14 mouse cellular contexts compared by ENCODE assay signal in genomic region chr15:77291471-77291870, GRCm38 (mm10). TPM values are rescaled to one million over a fixed set of nuclear protein-coding genes. Genes with fewer than 3 reads are reported as not detected.
DNase-seq lines count a peak whose midpoint lies in the region; ATAC-seq and TF ChIP-seq lines count a peak whose summit lies in the region.
"Had no signal": no experiment of that assay in that cellular context is flagged by ENCODE, and none has a peak within 500 bp of the region (broad histone marks: within the 10 kb centered on the region; RNA-seq: fewer than 3 reads in every experiment).

No protein-coding gene starts in this region.

- no peak overlapping the region for H3K4me3 ChIP-seq in forebrain, embryonic 11.5 days (ENCODE audit: low read depth, low read length)
- no peak overlapping the region for H3K4me3 ChIP-seq in forebrain, embryonic 16.5 days (replicated peaks; ENCODE audit: low read length)
- H3K4me3 ChIP-seq in kidney, embryonic 16.5 days (ENCODE audit: low read length): no peak overlapping the region
- H3K4me3 ChIP-seq in forebrain, embryonic 15.5 days: no peak overlapping the region
- no peak overlapping the region for H3K4me3 ChIP-seq in gastrocnemius, adult 2 months
- H3K4me3 ChIP-seq: hindbrain, embryonic 15.5 days; liver, embryonic 12.5 days had no signal

- DNase-seq in forebrain, embryonic 11.5 days (ENCODE audit: low spot score): peak; percentile 34
- no peak for DNase-seq in kidney, adult 18-20 months
- peak; percentile 57 for DNase-seq in brain, embryonic 14.5 days (ENCODE audit: low read depth)
- no peak for DNase-seq in gastrocnemius, adult 2 months
- no peak for DNase-seq in left cerebral cortex, postnatal 4 days
- DNase-seq: adrenal gland, postnatal 25 days; gastrocnemius, postnatal 25 days; kidney, postnatal 14 days had no signal

- no peaks in the 10 kb centered on the region for H3K4me1 ChIP-seq in forebrain, embryonic 11.5 days (replicated peaks; ENCODE audit: control insufficient read depth, insufficient read depth, low read length)
- peaks cover 8% of the 10 kb centered on the region for H3K4me1 ChIP-seq in forebrain, embryonic 16.5 days (replicated peaks; ENCODE audit: control insufficient read depth, insufficient read depth, low read length)
- peaks cover 22% of the 10 kb centered on the region for H3K4me1 ChIP-seq in kidney, embryonic 16.5 days (ENCODE audit: insufficient read depth, low read length)
- H3K4me1 ChIP-seq in forebrain, embryonic 15.5 days: peaks cover 19% of the 10 kb centered on the region; the same call in 1 of the 2 replicates

- H3K36me3 ChIP-seq in forebrain, embryonic 11.5 days (ENCODE audit: control insufficient read depth, insufficient read depth, low read length): no peaks in the 10 kb centered on the region
- no peaks in the 10 kb centered on the region for H3K36me3 ChIP-seq in forebrain, embryonic 16.5 days (ENCODE audit: control insufficient read depth, insufficient read depth)
- H3K36me3 ChIP-seq in kidney, embryonic 16.5 days (ENCODE audit: insufficient read depth, low read length): no peaks in the 10 kb centered on the region
- H3K36me3 ChIP-seq in forebrain, embryonic 15.5 days: no peaks in the 10 kb centered on the region
- H3K36me3 ChIP-seq: G1E; hindbrain, embryonic 15.5 days; liver, embryonic 12.5 days had no signal

- no peak for ATAC-seq in forebrain, embryonic 11.5 days (replicated peaks; ENCODE audit: low FRiP score)
- ATAC-seq in forebrain, embryonic 16.5 days: no peak
- no peak for ATAC-seq in kidney, embryonic 16.5 days (ENCODE audit: low FRiP score, low TSS enrichment)
- ATAC-seq in forebrain, embryonic 15.5 days (replicated peaks): no peak
- ATAC-seq: liver, embryonic 12.5 days had no signal

- no peak for TF ChIP-seq CTCF in brain, embryonic 14.5 days (IDR thresholded peaks at IDR 0.05; ENCODE audit: borderline replicate concordance, extremely low read depth, insufficient read depth, insufficient read length)
- TF ChIP-seq CTCF in gastrocnemius, adult 2 months (IDR thresholded peaks at IDR 0.05): no peak

- no peak overlapping the region for H3K4me2 ChIP-seq in forebrain, embryonic 11.5 days (ENCODE audit: low read depth, low read length, severe bottlenecking)
- H3K4me2 ChIP-seq in forebrain, embryonic 16.5 days (ENCODE audit: low read length): no peak overlapping the region
- no peak overlapping the region for H3K4me2 ChIP-seq in kidney, embryonic 16.5 days (replicated peaks; ENCODE audit: low read depth, low read length)
- no peak overlapping the region for H3K4me2 ChIP-seq in forebrain, embryonic 15.5 days (replicated peaks)
- H3K4me2 ChIP-seq: hindbrain, embryonic 15.5 days; liver, embryonic 12.5 days had no signal

- WGBS in forebrain, embryonic 11.5 days: 64% methylated on average over 7 of the region's 7 CpGs
- 56% methylated on average over 7 of the region's 7 CpGs for WGBS in forebrain, embryonic 16.5 days
- 31% methylated on average over 7 of the region's 7 CpGs for whole genome bisulfite sequencing in kidney, embryonic 16.5 days
- WGBS in forebrain, embryonic 15.5 days: 54% methylated on average over 7 of the region's 7 CpGs

- H3K9ac ChIP-seq in forebrain, embryonic 11.5 days (ENCODE audit: low read length): no peak overlapping the region
- no peak overlapping the region for H3K9ac ChIP-seq in forebrain, embryonic 16.5 days (replicated peaks; ENCODE audit: low read depth, low read length)
- H3K9ac ChIP-seq in kidney, embryonic 16.5 days (replicated peaks; ENCODE audit: low read length): 0 out of 2 replicates have a peak overlapping the region, but pooled peaks have one; percentile 11
- no peak overlapping the region for H3K9ac ChIP-seq in forebrain, embryonic 15.5 days (replicated peaks)
- H3K9ac ChIP-seq: hindbrain, embryonic 15.5 days; liver, embryonic 12.5 days had no signal

- no peak for TF ChIP-seq POLR2A in brain, embryonic 14.5 days (IDR thresholded peaks at IDR 0.05; ENCODE audit: borderline replicate concordance, extremely low read depth, insufficient read depth, insufficient read length, poor library complexity, severe bottlenecking)

- intact Hi-C loops in gastrocnemius, adult 2 months (cut with DNase I): loop anchor here (2.0 kb wide), 1 partner anchor 21 kb away; no protein-coding TSS in a partner anchor
- intact Hi-C loops in left cerebral cortex, postnatal 4 days (cut with DNase I): no loop called here

- H3K27ac ChIP-seq in forebrain, embryonic 11.5 days (ENCODE audit: low read depth, low read length): no peak overlapping the region
- no peak overlapping the region for H3K27ac ChIP-seq in forebrain, embryonic 16.5 days (ENCODE audit: low read length)
- no peak overlapping the region for H3K27ac ChIP-seq in kidney, embryonic 16.5 days (ENCODE audit: low read length)
- 0 out of 2 replicates have a peak overlapping the region, but pooled peaks have one; percentile 21 for H3K27ac ChIP-seq in forebrain, embryonic 15.5 days (replicated peaks)
- H3K27ac ChIP-seq in gastrocnemius, adult 2 months: no peak overlapping the region; the same call in 1 of the 2 replicates
- H3K27ac ChIP-seq: hindbrain, embryonic 15.5 days; liver, embryonic 12.5 days had no signal

- no peaks in the 10 kb centered on the region for H3K27me3 ChIP-seq in forebrain, embryonic 11.5 days (ENCODE audit: control insufficient read depth, insufficient read depth, low read length)
- H3K27me3 ChIP-seq in forebrain, embryonic 16.5 days (replicated peaks; ENCODE audit: control insufficient read depth, insufficient read depth, low read length): no peaks in the 10 kb centered on the region
- no peaks in the 10 kb centered on the region for H3K27me3 ChIP-seq in kidney, embryonic 16.5 days (ENCODE audit: insufficient read depth, low read length)
- H3K27me3 ChIP-seq in forebrain, embryonic 15.5 days: no peaks in the 10 kb centered on the region
- H3K27me3 ChIP-seq: hindbrain, embryonic 15.5 days; liver, embryonic 12.5 days had no signal

- H3K9me3 ChIP-seq in forebrain, embryonic 11.5 days (ENCODE audit: control insufficient read depth, low read length): no peaks in the 10 kb centered on the region
- no peaks in the 10 kb centered on the region for H3K9me3 ChIP-seq in forebrain, embryonic 16.5 days (ENCODE audit: control insufficient read depth, low read length)
- no peaks in the 10 kb centered on the region for H3K9me3 ChIP-seq in kidney, embryonic 16.5 days (ENCODE audit: low read length)
- no peaks in the 10 kb centered on the region for H3K9me3 ChIP-seq in forebrain, embryonic 15.5 days
- H3K9me3 ChIP-seq: G1E; hindbrain, embryonic 15.5 days; liver, embryonic 12.5 days had no signal

RNA-seq across cellular contexts. Expression of gene Rbfox2, which starts 15.3 kb away (rescaled TPM):
- polyA plus RNA-seq in forebrain, embryonic 11.5 days (2014; fragmentation: Nextera tagmentation; extraction: Ambion mirVana): 68.2 and 77.6 TPM in 2 replicates
- polyA plus RNA-seq in forebrain, embryonic 16.5 days (2015; fragmentation: Nextera tagmentation; extraction: Ambion mirVana): 212 and 226 TPM in 2 replicates
- 49.1 and 50.2 TPM in 2 replicates for polyA plus RNA-seq in kidney, embryonic 16.5 days (2015; fragmentation: Nextera tagmentation; extraction: Ambion mirVana)
- 315 and 367 TPM in 2 replicates for polyA plus RNA-seq in brain, embryonic 14.5 days (2012; rRNA removed)
- polyA plus RNA-seq in forebrain, embryonic 15.5 days (2015; fragmentation: Nextera tagmentation; extraction: Ambion mirVana): 173 and 183 TPM in 2 replicates
- total RNA-seq in gastrocnemius, adult 2 months (2021): 10 to 100 TPM; 48.2 to 78.6 TPM
- total RNA-seq in left cerebral cortex, postnatal 4 days (2021): 100 to 1,000 TPM; 418 to 432 TPM

Comparison
In these comparisons a context has a peak if more than half of its experiments do, and no peak if none do; other contexts are left out.
1. DNase-seq: peak in forebrain, embryonic 11.5 days (single experiment) and brain, embryonic 14.5 days (single experiment); none in kidney, adult 18-20 months (single experiment), gastrocnemius, adult 2 months (single experiment) and left cerebral cortex, postnatal 4 days (single experiment).